Mouse (Mus musculus): ENCODE measurements around the gene Slc29a1.

Slc29a1 gene

GRCm38 (mm10) chr17:45539664-45540063 is 59.7 kb downstream of the Slc29a1 start:
- in situ Hi-C loops (cut with MboI, MseI): loop anchor here in 1 of 2 experiments (10.0 kb wide), 1 partner anchor 525 kb away; no protein-coding TSS in a partner anchor

DNA sequence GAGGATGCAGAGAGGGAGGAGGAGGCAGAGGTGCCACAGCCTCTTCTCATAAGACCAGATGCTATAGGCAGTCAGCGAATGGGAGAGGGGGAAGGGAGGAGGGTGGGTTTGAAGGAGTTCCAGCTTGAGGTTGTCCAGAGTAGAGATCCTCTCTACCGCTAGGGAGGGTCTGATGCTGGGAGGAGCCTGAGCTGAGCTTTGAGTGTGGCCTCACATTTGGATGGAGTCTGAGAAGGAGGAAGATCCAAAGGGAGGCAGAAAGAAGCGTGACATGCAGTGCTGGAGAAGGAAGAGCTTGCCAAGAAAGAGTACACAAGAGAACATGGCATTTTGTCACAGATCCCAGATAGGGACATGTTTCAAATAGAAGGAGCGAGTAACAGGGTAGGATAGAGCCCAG is 61.0 kb downstream of the Slc29a1 start:
- in situ Hi-C loops (cut with MboI, MseI): no loop called here

- in situ Hi-C loops (cut with MboI, MseI): no loop called here
Measured at GRCm38 (mm10) chr17:45536264-45536663, 63.1 kb downstream of the Slc29a1 start.

All from T-helper 17 cell (primary cell).